Mouse (Mus musculus) thymus, adult 2 months (tissue): ENCODE measurements around the gene Hook1. TPM values are rescaled to one million over a fixed set of nuclear protein-coding genes. Genes with fewer than 3 reads are reported as not detected.
A peak's percentile ranks its signal among the peaks of the same experiment; 100 is the strongest.

ENCODE experiments used
- DNase-seq: peaks from one replicate; pipeline ENCODE4 v3.0.0; 2021
- H3K27ac ChIP-seq: fragments of 200-500 bp; 2 replicates; pipeline ENCODE4 v1.5.1; 2012; ENCODE audit warnings: low read length, control low read depth; ENCODE audit not compliant: control insufficient read depth, insufficient read depth
- H3K27me3 ChIP-seq: fragments of 200-500 bp; 2 replicates; pipeline ENCODE4 v1.6.1; 2012; ENCODE audit warnings: mild to moderate bottlenecking, low read length, moderate library complexity, mixed read lengths; ENCODE audit not compliant: control insufficient read depth, insufficient read depth
- H3K36me3 ChIP-seq: fragments of 200-500 bp; 2 replicates; pipeline ENCODE4 v1.6.1; 2012; ENCODE audit warnings: mild to moderate bottlenecking, low read length, moderate library complexity; ENCODE audit not compliant: control insufficient read depth, insufficient read depth
- H3K4me1 ChIP-seq: fragments of 200-500 bp; replicated peaks from 2 replicates; pipeline ENCODE4 v1.6.1; 2012; ENCODE audit warnings: low read length; ENCODE audit not compliant: control insufficient read depth, insufficient read depth
- H3K4me3 ChIP-seq: fragments of 200-500 bp; 2 replicates; pipeline ENCODE4 v1.5.1; 2012; ENCODE audit warnings: mild to moderate bottlenecking, low read length, control low read depth, moderate library complexity; ENCODE audit not compliant: control insufficient read depth, insufficient read depth
- CTCF ChIP-seq: fragments of 200-500 bp; IDR thresholded peaks from 2 replicates; pipeline ENCODE4 v1.5.1; 2012; ENCODE audit warnings: mild to moderate bottlenecking, control low read depth, low read length, moderate library complexity, borderline replicate concordance; ENCODE audit not compliant: control insufficient read depth, poor library complexity, insufficient read depth; ENCODE audit errors: extremely low read depth
- POLR2A ChIP-seq: fragments of 200-500 bp; IDR thresholded peaks from 2 replicates; pipeline ENCODE4 v1.6.1; 2012; ENCODE audit warnings: mild to moderate bottlenecking, low read length, control low read depth, moderate library complexity; ENCODE audit not compliant: control insufficient read depth, poor library complexity, insufficient read depth; ENCODE audit errors: extremely low read depth
- WGBS: fragments of 180-500 bp; shearing (Covaris S2); methylation state at CpG from one replicate; pipeline ENCODE4 v1.1.7; 2018; 5-methylcytosine and 5-hydroxymethylcytosine counted together
- polyA plus RNA-seq: library from polyadenylated mRNA; depleted of rRNA; stranded (reverse); fragments of >200 nt; gene quantifications from 2 replicates; pipeline ENCODE4 v1.2.3, GENCODE M21; 2012; rRNA removed

Gene Hook1
- 6.1 and 6.3 TPM in 2 replicates for polyA plus RNA-seq

- TF ChIP-seq CTCF, result peak; percentile 54; the same call in 1 of the 2 replicates
- TF ChIP-seq POLR2A, result peak; percentile 58
- Histone ChIP-seq H3K4me1 (no peaks in the 10 kb centered on the region), H3K27ac (no peak within 1 kb of the TSS), H3K4me3 (peak within 1 kb of the TSS; percentile 67), H3K27me3 (no peaks in the 10 kb centered on the region), H3K36me3 (no peaks in the 10 kb centered on the region)
- under 1% methylated on average over 82 of the region's 82 CpGs for WGBS
- peak; percentile 95 for DNase-seq
Measured at GRCm38 (mm10) chr4:95966928-95967724, at the start of gene Hook1. Gene Hook1 (plus strand): TSS chr4:95967240.

- Histone ChIP-seq H3K27ac (no peak overlapping the region), H3K4me1 (no peaks in the 10 kb centered on the region), H3K27me3 (no peaks in the 10 kb centered on the region), H3K36me3 (no peaks in the 10 kb centered on the region), H3K4me3 (no peak overlapping the region)
- TF ChIP-seq POLR2A, result no peak
- TF ChIP-seq CTCF, result no peak
- WGBS, result 95% methylated on average over 6 of the region's 6 CpGs
- DNase-seq, result no peak
Measured at GRCm38 (mm10) chr4:95917703-95918102, 49.3 kb upstream of the Hook1 start.

GRCm38 (mm10) chr4:95920448-95920847 is 46.6 kb upstream of the Hook1 start:
- Histone ChIP-seq H3K27ac (no peak overlapping the region), H3K4me1 (no peaks in the 10 kb centered on the region), H3K27me3 (no peaks in the 10 kb centered on the region), H3K36me3 (no peaks in the 10 kb centered on the region), H3K4me3 (no peak overlapping the region)
- no peak for DNase-seq
- TF ChIP-seq CTCF, result no peak
- TF ChIP-seq POLR2A, result no peak
- WGBS, result 95% methylated on average over 4 of the region's 4 CpGs

- Histone ChIP-seq H3K27me3 (no peaks in the 10 kb centered on the region), H3K27ac (no peak overlapping the region), H3K4me3 (no peak overlapping the region), H3K36me3 (no peaks in the 10 kb centered on the region), H3K4me1 (no peaks in the 10 kb centered on the region)
- DNase-seq, result peak; percentile 83
- WGBS, result 14% methylated on average over 7 of the region's 7 CpGs
- TF ChIP-seq CTCF (peak; percentile 64; the same call in 1 of the 2 replicates), POLR2A (no peak)
Measured at GRCm38 (mm10) chr4:95924210-95925184, 42.5 kb upstream of the Hook1 start.

GRCm38 (mm10) chr4:95928846-95929245 is 38.2 kb upstream of the Hook1 start:
- H3K4me3 ChIP-seq, result no peak overlapping the region
- DNase-seq, result no peak
- TF ChIP-seq POLR2A (no peak), CTCF (no peak)
- no peaks in the 10 kb centered on the region for H3K36me3 ChIP-seq
- H3K27me3 ChIP-seq, result no peaks in the 10 kb centered on the region
- 87% methylated on average over 1 of the region's 1 CpGs for WGBS
- no peaks in the 10 kb centered on the region for H3K4me1 ChIP-seq
- no peak overlapping the region for H3K27ac ChIP-seq

- no peak overlapping the region for H3K4me3 ChIP-seq
- no peaks in the 10 kb centered on the region for H3K27me3 ChIP-seq
- no peaks in the 10 kb centered on the region for H3K36me3 ChIP-seq
- WGBS, result 95% methylated on average over 1 of the region's 1 CpGs
- no peak for TF ChIP-seq POLR2A
- TF ChIP-seq CTCF, result no peak
- no peak overlapping the region for H3K27ac ChIP-seq
- H3K4me1 ChIP-seq, result no peaks in the 10 kb centered on the region
- DNase-seq, result no peak
Measured at GRCm38 (mm10) chr4:95929936-95930335, 37.1 kb upstream of the Hook1 start.
